Mouse (Mus musculus) layer of hippocampus, postnatal 10 days (tissue): ENCODE results near the gene Kcnk3. TPM values are rescaled to one million over a fixed set of nuclear protein-coding genes. Genes with fewer than 3 reads are reported as not detected.

Source experiments
- DNase-seq, 2 experiments: peaks; one replicate each; pipeline ENCODE4 v3.0.0; 2021; ENCODE audit warnings: low spot score in 2 of 2
- long read RNA-seq: library from polyadenylated mRNA; stranded (forward); transcript quantifications from one replicate; pipeline ENCODE4 v2.0.0, GENCODE M21; 2023
- total RNA-seq, 2 experiments: library from RNA; stranded (reverse); gene quantifications; 2 replicates each; pipeline ENCODE4 v1.2.3; 2021

Kcnk3 gene
- 10 to 100 TPM; 10.3 to 11.6 TPM for total RNA-seq
- long read RNA-seq, transcript Kcnk3-201 (2 exons, 3,811 nt) = major isoform, 12 of 28 reads
- long read RNA-seq, partial matches to known transcripts = 0 of 28 reads
- long read RNA-seq, other reads (novel, unspliced or antisense) = 16 of 28 reads

GRCm38 (mm10) chr5:30587681-30588300 lies at the start of gene Kcnk3:
Gene Kcnk3 (plus strand): TSS chr5:30588170.
- DNase-seq = peak; percentile 60 to 68

GRCm38 (mm10) chr5:30545698-30546097 lies 42.3 kb upstream of the Kcnk3 start, which contains the start of gene Cib4:
Gene Cib4 (minus strand): TSS chr5:30545836.
- DNase-seq = no peak

DNA sequence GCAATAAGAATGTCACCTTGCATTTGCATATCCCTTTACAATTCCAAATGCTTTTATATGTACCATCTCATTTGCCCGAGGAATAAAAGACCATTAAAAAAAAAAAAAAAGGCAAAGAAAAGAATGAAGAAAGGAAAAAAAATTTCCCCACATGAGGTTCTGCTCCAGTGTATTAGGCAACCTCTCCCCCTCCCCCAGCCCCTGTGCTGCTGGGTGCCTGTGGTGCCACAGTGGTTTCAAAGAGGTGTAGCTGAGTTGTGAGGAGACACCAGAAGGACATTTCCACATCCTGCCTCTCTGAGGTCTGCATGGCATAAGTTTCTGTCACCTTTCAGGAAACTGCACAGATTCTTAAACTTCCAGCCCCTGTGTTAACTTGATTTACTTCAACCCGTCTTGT lies 39.3 kb upstream of the Kcnk3 start:
- DNase-seq = no peak

DNA sequence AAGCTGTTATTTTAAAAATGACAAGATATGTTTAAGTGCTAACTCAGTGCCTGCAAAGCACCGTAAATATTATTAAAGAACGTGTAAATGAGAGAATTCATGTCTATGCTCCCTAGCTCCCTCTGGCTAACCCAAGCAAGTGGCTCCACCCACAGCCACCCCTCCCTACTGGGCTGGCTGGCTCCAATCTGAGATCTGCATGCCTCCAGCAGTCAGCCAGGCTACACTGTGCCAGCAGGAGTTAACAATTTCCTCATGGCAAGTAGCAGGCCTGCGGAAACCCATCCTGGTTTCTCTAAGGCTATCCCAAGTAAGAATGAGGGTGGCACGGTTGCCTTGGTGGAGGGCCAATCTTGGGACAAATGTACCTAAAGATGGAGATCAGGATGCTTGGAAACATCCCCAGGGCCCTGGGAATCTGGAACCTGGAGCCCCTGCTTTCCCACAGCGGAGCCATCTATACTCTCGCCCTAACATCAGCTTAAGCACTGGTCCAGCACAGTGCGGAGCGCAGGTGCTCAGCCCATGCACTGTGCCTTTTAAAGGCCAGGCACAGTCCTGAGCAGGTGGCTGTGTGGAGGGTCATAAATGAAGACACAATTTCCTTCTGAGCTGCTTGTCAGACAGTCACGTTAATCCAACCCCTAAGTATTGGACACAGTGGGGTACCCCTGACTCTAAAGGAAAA lies 37.5 kb upstream of the Kcnk3 start:
- DNase-seq = peak in 1 of 2 experiments; percentile 28

- no peak for DNase-seq
These were observed 36.8 kb upstream of the Kcnk3 start for GRCm38 (mm10) chr5:30551022-30551638.

DNA sequence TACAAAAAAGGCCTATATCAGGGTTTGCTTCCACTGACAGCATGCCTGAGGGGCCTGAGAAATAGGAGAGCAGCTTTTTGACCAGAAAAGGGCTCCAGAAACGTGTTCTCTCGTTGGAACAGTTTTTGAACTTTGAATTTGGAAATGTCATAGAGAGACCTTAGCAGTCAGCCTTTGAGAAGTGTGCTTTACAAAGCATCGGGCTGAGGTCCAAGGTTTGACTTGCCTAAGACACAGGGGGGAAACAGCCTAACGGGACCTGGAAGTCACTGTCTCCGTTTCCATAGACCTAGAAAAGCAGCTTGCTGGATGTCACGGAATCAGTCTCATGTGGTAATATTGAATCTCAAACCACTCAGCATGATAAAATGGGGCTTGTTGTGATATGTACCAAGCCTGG lies 36.0 kb upstream of the Kcnk3 start:
- no peak for DNase-seq

DNA sequence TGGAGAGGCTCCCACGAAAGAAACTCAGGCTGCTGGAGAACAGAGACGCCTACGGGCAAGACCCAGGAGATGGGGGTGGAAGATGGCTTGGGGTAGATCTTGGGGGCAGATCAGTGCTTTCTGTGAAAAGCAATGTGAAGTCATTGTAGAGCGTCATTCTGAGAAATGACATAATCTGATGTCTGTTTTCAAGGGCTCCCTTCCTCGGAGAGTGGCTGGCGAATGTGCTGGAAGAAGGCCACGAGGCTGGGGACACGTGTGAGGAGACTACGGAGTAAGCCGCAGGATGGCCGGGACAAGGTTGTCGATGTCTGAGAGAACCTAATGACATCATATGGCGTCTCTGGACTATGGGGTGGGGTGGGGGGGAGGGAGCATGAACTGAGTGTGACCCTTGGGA lies 34.0 kb upstream of the Kcnk3 start:
- no peak for DNase-seq

- DNase-seq = no peak
These were observed 33.0 kb upstream of the Kcnk3 start for GRCm38 (mm10) chr5:30554981-30555380.

DNA sequence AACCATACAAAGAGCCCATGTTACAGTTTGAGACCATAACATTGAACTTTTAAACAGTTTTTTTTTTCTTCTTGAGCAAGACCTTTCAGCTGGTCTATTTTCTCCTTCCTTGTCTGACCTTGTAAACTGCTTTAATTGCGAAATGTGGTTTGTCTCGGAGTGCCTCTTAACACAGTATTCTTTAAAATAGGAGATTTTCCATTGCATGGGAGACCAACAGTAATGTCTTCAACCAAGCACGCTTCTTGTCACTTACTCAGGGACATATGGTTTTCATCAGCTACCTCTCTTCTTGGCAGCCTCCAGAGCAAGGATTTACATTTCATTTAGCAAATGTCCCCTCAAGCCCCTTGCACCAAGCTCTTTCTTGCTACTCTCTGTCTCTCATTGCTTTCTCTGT lies 31.7 kb upstream of the Kcnk3 start:
- no peak for DNase-seq

DNA sequence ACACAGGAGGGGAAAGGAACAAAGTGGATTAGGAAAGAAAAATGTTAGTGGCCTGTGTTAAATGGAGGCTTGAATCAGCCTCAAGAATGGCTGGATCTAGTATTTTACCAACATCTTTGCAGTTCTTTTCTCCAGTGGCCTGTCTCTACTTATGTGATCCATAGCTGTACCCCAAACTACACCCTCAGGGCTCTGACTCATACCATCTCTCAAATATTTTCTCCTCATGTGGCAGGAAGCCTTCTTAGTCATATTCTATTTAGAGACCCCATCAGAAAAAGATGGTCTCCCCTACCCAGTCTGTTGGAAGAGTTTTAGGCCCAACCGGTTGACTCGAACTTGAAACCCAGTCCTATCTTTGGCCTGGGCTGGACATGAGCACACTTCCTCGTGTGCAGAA lies 28.5 kb upstream of the Kcnk3 start:
- no peak for DNase-seq

- DNase-seq = no peak
These were observed 27.9 kb upstream of the Kcnk3 start for GRCm38 (mm10) chr5:30559986-30560493.

DNA sequence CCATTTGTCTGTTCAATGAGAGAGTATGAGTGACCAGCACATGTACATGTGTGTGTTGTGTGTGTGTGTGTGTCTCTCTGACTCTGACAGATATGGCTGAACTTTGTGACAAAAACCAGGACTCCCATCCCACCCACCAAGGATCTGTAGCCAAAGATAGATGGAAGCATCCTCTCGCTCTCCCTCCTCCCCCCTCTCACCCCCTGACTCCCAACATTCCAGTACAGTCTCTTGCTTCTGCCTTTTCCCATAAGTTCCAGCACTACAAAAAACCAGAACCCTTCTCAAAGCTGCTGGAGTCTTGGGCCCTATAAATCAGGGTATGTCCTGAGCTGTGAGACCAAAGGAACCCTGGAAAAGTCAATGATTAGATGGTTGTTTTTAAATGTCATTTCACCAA lies 19.5 kb upstream of the Kcnk3 start:
- no peak for DNase-seq

- no peak for DNase-seq
These were observed 16.1 kb upstream of the Kcnk3 start for GRCm38 (mm10) chr5:30571820-30572219.

- no peak for DNase-seq
These were observed 13.6 kb upstream of the Kcnk3 start for GRCm38 (mm10) chr5:30574367-30574766.

DNA sequence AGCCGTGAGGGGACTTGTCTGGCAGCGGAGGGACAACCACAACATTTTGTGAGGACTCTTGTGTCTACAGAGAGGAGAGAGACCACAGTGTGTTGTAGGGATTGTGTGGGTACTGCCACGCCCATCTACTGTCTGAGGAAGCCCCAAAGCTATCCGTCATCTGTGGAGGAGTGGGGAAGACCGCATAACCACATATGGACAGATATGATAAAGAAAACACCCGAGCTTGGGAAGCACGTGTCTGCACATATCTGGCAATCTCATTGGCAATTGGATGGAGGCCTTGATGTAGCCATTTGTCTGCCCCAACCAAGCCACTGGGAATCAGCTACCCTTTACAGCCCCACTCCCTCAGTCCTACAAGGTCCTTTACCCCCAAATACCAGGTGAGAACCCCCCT lies 11.7 kb upstream of the Kcnk3 start:
- DNase-seq = no peak

DNA sequence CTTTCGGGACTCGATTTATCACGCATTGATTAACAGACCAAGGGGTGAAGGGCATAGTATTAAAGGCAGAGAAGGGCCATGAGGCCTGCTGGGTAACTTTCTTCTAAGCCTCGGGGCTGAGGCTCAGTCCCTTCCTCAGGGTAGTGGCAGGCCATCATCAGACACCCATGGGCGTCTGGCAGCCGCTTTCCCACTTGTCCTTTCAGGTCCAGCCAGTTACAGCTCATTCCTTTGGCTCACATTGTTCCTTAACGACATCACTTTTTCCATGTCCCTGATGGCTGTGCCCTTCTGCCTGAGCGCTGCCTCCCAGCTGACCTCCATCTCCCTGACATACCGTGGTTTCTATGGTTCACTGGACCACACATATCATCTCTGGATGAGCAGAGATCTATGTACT lies 10.7 kb upstream of the Kcnk3 start:
- no peak for DNase-seq

- DNase-seq = peak; percentile 57 to 66
These were observed 10.2 kb upstream of the Kcnk3 start for GRCm38 (mm10) chr5:30577654-30578310.

DNA sequence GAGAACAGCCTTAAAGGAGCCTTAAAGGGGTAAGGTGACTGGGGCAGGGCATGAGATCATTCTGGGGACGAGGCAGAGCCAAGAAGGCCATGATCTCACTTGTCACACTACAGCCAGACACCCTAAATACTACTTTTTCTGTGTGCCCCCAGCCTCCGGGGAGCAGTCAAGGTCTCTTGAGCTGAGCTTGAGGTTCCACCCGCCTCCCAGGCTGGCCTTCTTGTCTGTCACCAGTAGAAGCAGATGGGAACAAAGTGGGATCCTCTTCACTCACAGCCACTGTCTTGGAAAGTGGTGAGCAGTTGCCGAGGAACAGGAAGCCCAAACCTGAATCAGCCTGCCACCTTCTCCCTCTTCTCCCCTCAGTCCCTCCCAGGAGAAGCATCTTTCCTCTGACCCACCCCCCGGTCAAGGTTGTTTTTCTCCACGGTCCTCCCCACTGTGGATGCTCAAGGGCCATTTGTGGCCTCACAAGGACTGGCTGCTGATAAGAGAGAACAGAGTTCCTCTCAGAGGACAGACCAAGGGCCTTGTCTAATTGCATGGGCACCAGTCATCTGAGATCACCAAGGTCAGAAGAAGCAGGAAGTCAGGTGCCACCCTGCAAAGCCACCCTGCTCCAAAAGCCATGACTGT lies 9.4 kb upstream of the Kcnk3 start:
- DNase-seq = no peak

DNA sequence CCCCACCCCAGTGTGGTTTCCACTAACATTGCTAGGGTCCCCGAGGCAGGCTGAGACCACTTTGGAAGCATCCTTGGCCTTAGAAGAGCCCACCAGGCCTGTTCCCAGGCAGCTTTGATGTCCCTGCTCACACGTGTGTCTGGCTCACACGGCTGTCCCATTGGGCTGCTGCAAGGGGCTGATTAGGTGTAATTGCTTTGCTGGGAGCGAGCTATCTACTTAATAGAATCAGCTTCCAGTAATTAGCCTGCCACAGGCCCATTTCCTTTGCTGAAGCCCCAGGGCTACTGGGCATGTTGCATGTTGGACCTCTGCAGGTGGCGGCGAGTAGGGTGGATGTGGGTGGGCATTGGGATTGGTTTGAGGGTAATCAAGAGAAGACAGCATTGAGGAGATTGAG lies 7.2 kb upstream of the Kcnk3 start:
- DNase-seq = no peak

GRCm38 (mm10) chr5:30582017-30582416 lies 6.0 kb upstream of the Kcnk3 start:
- DNase-seq = no peak

DNA sequence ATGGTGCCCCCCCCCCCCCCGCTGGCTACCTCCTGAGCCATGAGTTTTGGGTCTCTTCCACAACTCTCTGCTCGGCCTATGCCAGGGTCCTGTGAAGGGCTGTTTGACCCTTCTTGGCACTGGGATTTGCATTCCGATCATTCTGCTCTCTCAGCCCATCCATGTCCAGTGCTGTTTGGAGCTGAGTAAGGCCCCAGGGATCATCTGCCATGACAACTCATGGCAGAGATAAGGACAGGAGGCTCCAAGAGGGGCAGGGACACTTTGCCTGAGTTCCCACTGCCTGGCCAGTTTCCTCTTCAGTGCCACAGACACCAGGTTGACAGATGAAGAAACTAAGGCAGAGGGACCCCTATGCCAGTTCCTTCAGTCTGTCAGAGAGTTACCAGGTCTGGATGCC lies 1.4 kb upstream of the Kcnk3 start:
- DNase-seq = no peak
